Mouse (Mus musculus): ENCODE data around the gene Leprot.

DNA sequence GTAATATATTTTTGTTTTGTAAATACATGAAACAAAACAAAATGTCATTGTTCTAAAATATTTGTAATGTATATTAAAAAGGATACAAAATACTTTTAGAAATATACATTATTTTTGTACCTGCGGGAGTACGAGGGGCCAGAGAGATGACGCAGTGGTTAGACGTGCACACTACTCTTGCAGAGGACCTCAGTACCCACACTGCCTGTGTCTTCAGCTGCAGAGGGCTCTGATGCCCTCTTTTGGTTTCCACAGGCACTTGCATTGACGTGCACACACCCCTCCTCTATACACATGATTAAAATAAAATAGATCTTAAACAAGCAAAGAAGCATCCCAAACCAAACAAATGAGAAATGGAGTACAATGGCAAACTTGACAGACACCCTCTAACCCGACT, 4.8 kb upstream of the Leprot start:
- TF ChIP-seq POLR2A (IDR thresholded peaks at IDR 0.05; ENCODE audit: control insufficient read depth in 1 of 2, insufficient read depth in 1 of 2, low read depth in 1 of 2, low read length in 2 of 2, poor library complexity in 1 of 2) (no peak), EP300 (IDR thresholded peaks at IDR 0.05; ENCODE audit: low read depth in 1 of 2, low read length in 2 of 2) (no peak), NRF1 (IDR thresholded peaks at IDR 0.05; ENCODE audit: insufficient read depth, low read depth, low read length, poor library complexity, severe bottlenecking) (no peak), E2F4 (IDR thresholded peaks at IDR 0.05; ENCODE audit: borderline replicate concordance, low read depth, low read length) (no peak), JUND (IDR thresholded peaks at IDR 0.05; ENCODE audit: low read depth, low read length) (no peak), NELFE (IDR thresholded peaks at IDR 0.05; ENCODE audit: low read depth, low read length) (no peak)

All from MEL (cell line).